Mouse (Mus musculus) stomach, embryonic 14.5 days (tissue): ENCODE results near the gene Inf2. TPM values are rescaled to one million over a fixed set of nuclear protein-coding genes. Genes with fewer than 3 reads are reported as not detected.
A peak's percentile ranks its signal among the peaks of the same experiment; 100 is the strongest.

Experiments used
- ATAC-seq: fragments of 200-750 bp; cut with Nextera tagmentation; 2 replicates; pipeline ENCODE4 v1.8.0; 2017; ENCODE audit warnings: low read depth, moderate TSS enrichment; ENCODE audit not compliant: insufficient number of reproducible peaks, insufficient read depth, low FRiP score
- H3K27ac ChIP-seq: fragments of 300-500 bp; sonication (generic); 2 replicates; pipeline ENCODE4 v1.5.1; 2014; ENCODE audit warnings: mild to moderate bottlenecking, low read length, moderate library complexity, mixed read lengths
- H3K27me3 ChIP-seq: fragments of 300-500 bp; sonication (generic); 2 replicates; pipeline ENCODE4 v1.6.1; 2014; ENCODE audit warnings: low read length, control low read depth, mixed read lengths; ENCODE audit not compliant: control insufficient read depth, insufficient read depth
- H3K36me3 ChIP-seq: fragments of 300-500 bp; sonication (generic); 2 replicates; pipeline ENCODE4 v1.6.1; 2014; ENCODE audit warnings: mild to moderate bottlenecking, control low read depth, low read length, moderate library complexity, mixed read lengths; ENCODE audit not compliant: control insufficient read depth, insufficient read depth
- H3K4me1 ChIP-seq: fragments of 300-500 bp; sonication (generic); 2 replicates; pipeline ENCODE4 v1.6.1; 2014; ENCODE audit warnings: low read length, control low read depth, mixed read lengths; ENCODE audit not compliant: control insufficient read depth, insufficient read depth
- H3K4me2 ChIP-seq: fragments of 300-500 bp; sonication (generic); replicated peaks from 2 replicates; pipeline ENCODE4 v1.6.1; 2014; ENCODE audit warnings: low read depth, low read length, control low read depth
- H3K4me3 ChIP-seq: fragments of 300-500 bp; sonication (generic); 2 replicates; pipeline ENCODE4 v1.5.1; 2014; ENCODE audit warnings: low read depth, low read length, control low read depth
- H3K9ac ChIP-seq: fragments of 300-500 bp; sonication (generic); replicated peaks from 2 replicates; pipeline ENCODE4 v1.6.1; 2014; ENCODE audit warnings: low read depth, mild to moderate bottlenecking, control low read depth, low read length, moderate library complexity, mixed read lengths
- H3K9me3 ChIP-seq: fragments of 300-500 bp; sonication (generic); 2 replicates; pipeline ENCODE4 v1.6.1; 2016; ENCODE audit warnings: low read depth, low read length, control low read depth; ENCODE audit not compliant: control insufficient read depth
- WGBS: fragments of 180-500 bp; shearing (Covaris S2); extraction: QIAGEN DNeasy Blood & Tissue Kit; methylation state at CpG from one replicate; pipeline ENCODE4 v1.1.7; 2014; 5-methylcytosine and 5-hydroxymethylcytosine counted together
- polyA plus RNA-seq: library from polyadenylated mRNA; unstranded; fragments of >200 nt; fragmentation: Nextera tagmentation; extraction: Ambion mirVana; gene quantifications from 2 replicates; pipeline ENCODE4 v1.2.1, GENCODE M21; 2014

The Inf2 gene
- polyA plus RNA-seq, 1 experiment from 2014 or later: 5.0 TPM

- H3K27ac ChIP-seq: peak overlapping the region; percentile 93
- 19% methylated on average over 5 of the region's 5 CpGs for WGBS
- ATAC-seq: peak; percentile 84
- H3K9ac ChIP-seq: 0 out of 2 replicates have a peak overlapping the region, but pooled peaks have one; percentile 11
- no peaks in the 10 kb centered on the region for H3K27me3 ChIP-seq
- H3K4me3 ChIP-seq: no peak overlapping the region
- no peaks in the 10 kb centered on the region for H3K9me3 ChIP-seq
- H3K4me2 ChIP-seq: peak overlapping the region; percentile 29
- H3K36me3 ChIP-seq: peaks cover 66% of the 10 kb centered on the region
- peaks cover 58% of the 10 kb centered on the region for H3K4me1 ChIP-seq
Observed at GRCm38 (mm10) chr12:112660576-112661326, 72.2 kb downstream of the Inf2 start.

- no peak overlapping the region for H3K4me3 ChIP-seq
- 0 out of 2 replicates have a peak overlapping the region, but pooled peaks have one; percentile 11 for H3K9ac ChIP-seq
- no peak for ATAC-seq
- H3K27ac ChIP-seq: peak overlapping the region; percentile 93
- peak overlapping the region; percentile 29; the same call in 1 of the 2 replicates for H3K4me2 ChIP-seq
- no peaks in the 10 kb centered on the region for H3K9me3 ChIP-seq
- H3K27me3 ChIP-seq: no peaks in the 10 kb centered on the region
- H3K4me1 ChIP-seq: peaks cover 64% of the 10 kb centered on the region
- peaks cover 61% of the 10 kb centered on the region for H3K36me3 ChIP-seq
- 74% methylated on average over 3 of the region's 3 CpGs for WGBS
Observed at GRCm38 (mm10) chr12:112661327-112661605, 72.7 kb downstream of the Inf2 start.

DNA sequence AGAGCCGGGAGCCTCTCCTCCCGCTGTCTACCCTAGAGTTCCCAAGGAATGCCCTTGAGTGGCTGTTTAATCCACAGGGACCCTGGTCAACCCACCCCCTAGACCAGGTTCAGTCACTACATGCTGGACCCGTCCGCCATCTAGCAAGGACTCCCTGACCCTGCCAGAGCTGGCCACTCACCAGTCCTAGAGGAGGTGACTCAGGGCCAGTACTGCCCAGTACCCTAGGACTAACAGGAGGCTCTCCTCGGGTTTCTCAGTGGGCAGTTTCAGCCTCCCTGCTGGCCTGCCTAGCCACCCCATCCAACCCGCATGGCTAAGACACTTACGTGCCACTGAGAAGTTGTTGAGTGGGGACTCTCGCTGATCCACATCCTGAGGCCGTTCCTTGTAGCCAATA is 73.3 kb downstream of the Inf2 start:
- H3K36me3 ChIP-seq: peaks cover 61% of the 10 kb centered on the region
- H3K4me1 ChIP-seq: peaks cover 69% of the 10 kb centered on the region
- no peak for ATAC-seq
- no peak overlapping the region for H3K4me3 ChIP-seq
- H3K27ac ChIP-seq: peak overlapping the region; percentile 93
- no peak overlapping the region for H3K4me2 ChIP-seq
- H3K9me3 ChIP-seq: no peaks in the 10 kb centered on the region
- 83% methylated on average over 9 of the region's 9 CpGs for WGBS
- no peaks in the 10 kb centered on the region for H3K27me3 ChIP-seq
- no peak overlapping the region for H3K9ac ChIP-seq

DNA sequence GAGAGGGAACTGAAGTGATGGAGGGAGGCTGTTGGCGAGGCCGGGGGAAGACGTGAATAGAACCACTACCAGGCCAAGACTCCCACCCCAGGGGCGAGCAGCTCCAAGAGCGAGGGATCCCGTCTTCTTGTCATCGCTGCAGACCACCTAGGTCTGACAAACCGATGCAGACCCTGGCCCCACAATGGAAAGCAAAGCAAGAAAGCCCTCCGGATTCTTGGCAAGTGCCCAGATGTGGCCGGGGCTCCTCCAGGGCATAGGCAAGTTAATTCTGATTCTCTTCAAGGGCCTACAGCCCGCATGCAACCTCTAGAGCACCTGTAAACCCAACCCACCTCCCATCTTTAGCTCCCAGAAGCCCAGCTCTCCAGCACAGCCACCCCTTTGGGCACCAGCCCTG is 74.7 kb downstream of the Inf2 start:
- Histone ChIP-seq H3K4me3 (no peak overlapping the region), H3K4me1 (peaks cover 70% of the 10 kb centered on the region), H3K9me3 (no peaks in the 10 kb centered on the region), H3K27me3 (no peaks in the 10 kb centered on the region), H3K27ac (peak overlapping the region; percentile 22; the same call in 1 of the 2 replicates), H3K36me3 (peaks cover 61% of the 10 kb centered on the region), H3K4me2 (no peak overlapping the region), H3K9ac (no peak overlapping the region; the same call in 1 of the 2 replicates)
- no peak for ATAC-seq
- 75% methylated on average over 11 of the region's 11 CpGs for WGBS

- no peak overlapping the region; the same call in 1 of the 2 replicates for H3K9ac ChIP-seq
- 77% methylated on average over 12 of the region's 12 CpGs for WGBS
Observed at GRCm38 (mm10) chr12:112663716-112664115, 75.1 kb downstream of the Inf2 start.

GRCm38 (mm10) chr12:112664124-112664523 is 75.5 kb downstream of the Inf2 start:
- no peak overlapping the region for H3K4me3 ChIP-seq
- H3K27me3 ChIP-seq: no peaks in the 10 kb centered on the region
- no peak overlapping the region for H3K4me2 ChIP-seq
- H3K9ac ChIP-seq: no peak overlapping the region
- no peak for ATAC-seq
- peaks cover 59% of the 10 kb centered on the region for H3K36me3 ChIP-seq
- 38% methylated on average over 2 of the region's 2 CpGs for WGBS
- H3K4me1 ChIP-seq: peaks cover 74% of the 10 kb centered on the region
- peak overlapping the region; percentile 22; the same call in 1 of the 2 replicates for H3K27ac ChIP-seq
- no peaks in the 10 kb centered on the region for H3K9me3 ChIP-seq

More at GRCm38 (mm10) chr12:112663716-112664115, 75.1 kb downstream of the Inf2 start:
- Histone ChIP-seq H3K27ac (peak overlapping the region; percentile 22; the same call in 1 of the 2 replicates), H3K4me2 (no peak overlapping the region), H3K27me3 (no peaks in the 10 kb centered on the region), H3K36me3 (peaks cover 60% of the 10 kb centered on the region), H3K9me3 (no peaks in the 10 kb centered on the region), H3K4me3 (no peak overlapping the region), H3K4me1 (peaks cover 74% of the 10 kb centered on the region)
- ATAC-seq: no peak

DNA sequence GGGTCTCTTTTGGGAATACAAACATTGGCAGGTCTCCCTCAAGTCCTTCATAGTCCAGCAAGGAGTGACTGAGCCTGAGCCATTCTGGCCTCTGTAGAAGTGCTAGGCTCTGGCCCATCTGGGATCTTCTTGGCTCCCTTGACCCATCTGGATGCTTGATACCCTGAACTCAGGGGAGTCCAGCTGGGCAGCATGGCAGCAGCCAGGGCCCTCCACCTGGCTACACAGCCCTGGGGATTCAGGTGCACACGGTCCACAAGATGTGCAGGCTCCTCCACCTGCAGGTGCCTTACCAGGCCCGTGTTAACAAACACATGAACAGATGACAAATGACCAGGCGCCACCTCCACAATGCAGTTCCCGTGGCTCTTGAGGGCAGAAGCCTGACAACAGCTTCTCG is 76.1 kb downstream of the Inf2 start:
- Histone ChIP-seq H3K4me1 (peaks cover 70% of the 10 kb centered on the region), H3K4me3 (no peak overlapping the region), H3K9me3 (no peaks in the 10 kb centered on the region), H3K4me2 (no peak overlapping the region), H3K27ac (peak overlapping the region; percentile 61; the same call in 1 of the 2 replicates), H3K27me3 (no peaks in the 10 kb centered on the region), H3K9ac (no peak overlapping the region), H3K36me3 (peaks cover 59% of the 10 kb centered on the region)
- no peak for ATAC-seq
- 30% methylated on average over 5 of the region's 5 CpGs for WGBS
